Mouse (Mus musculus) granulocyte monocyte progenitor cell, adult 5-6 weeks (primary cell): Measurements from ENCODE around the gene Adra2b. TPM values are rescaled to one million over a fixed set of nuclear protein-coding genes. Genes with fewer than 3 reads are reported as not detected.

Experiments
- ATAC-seq: replicated peaks from 2 replicates; pipeline ENCODE4 v1.8.0; 2016; ENCODE audit warnings: mild to moderate bottlenecking, moderate TSS enrichment, inconsistent platforms; ENCODE audit not compliant: poor library complexity, severe bottlenecking
- total RNA-seq, 2 experiments: library from RNA; stranded (forward) in 1 of 2; stranded (reverse) in 1 of 2; fragments of 200-712, 200-1000 nt in 1 of 2; fragments of >200 nt in 1 of 2; fragmentation: Nextera tagmentation in 1 of 2; gene quantifications; 2 replicates each; pipeline ENCODE4 v1.2.3; 2014 to 2017

Adra2b gene
- total RNA-seq (2014; fragmentation: Nextera tagmentation) (not detected in 2 replicates), total RNA-seq (2017) (not detected in 2 replicates)

- ATAC-seq = peak; percentile 92
Measured at GRCm38 (mm10) chr2:127362459-127363281, at the start of gene Adra2b. Gene Adra2b (plus strand): TSS chr2:127363208.

- ATAC-seq = no peak
Measured at GRCm38 (mm10) chr2:127313878-127314277, 49.1 kb upstream of the Adra2b start.

GRCm38 (mm10) chr2:127314467-127315154, 48.4 kb upstream of the Adra2b start:
- peak; percentile 71 for ATAC-seq

GRCm38 (mm10) chr2:127315155-127315470, 47.9 kb upstream of the Adra2b start:
- ATAC-seq = no peak

GRCm38 (mm10) chr2:127316431-127316830, 46.6 kb upstream of the Adra2b start:
- no peak for ATAC-seq

GRCm38 (mm10) chr2:127318136-127318535, 44.9 kb upstream of the Adra2b start:
- no peak for ATAC-seq

- ATAC-seq = no peak
Measured at GRCm38 (mm10) chr2:127319071-127319470, 43.9 kb upstream of the Adra2b start.

GRCm38 (mm10) chr2:127322671-127323285, 40.2 kb upstream of the Adra2b start:
- ATAC-seq = peak; percentile 64

GRCm38 (mm10) chr2:127323667-127324066, 39.3 kb upstream of the Adra2b start:
- ATAC-seq = no peak

GRCm38 (mm10) chr2:127324456-127324855, 38.6 kb upstream of the Adra2b start:
- ATAC-seq = no peak

- ATAC-seq = peak; percentile 88
Measured at GRCm38 (mm10) chr2:127328090-127328851, 34.7 kb upstream of the Adra2b start.

GRCm38 (mm10) chr2:127332807-127333570, 30.0 kb upstream of the Adra2b start:
- ATAC-seq = no peak

- no peak for ATAC-seq
Measured at GRCm38 (mm10) chr2:127333945-127334603, 28.9 kb upstream of the Adra2b start.

- peak; percentile 20 for ATAC-seq
Measured at GRCm38 (mm10) chr2:127335078-127335541, 27.9 kb upstream of the Adra2b start.

GRCm38 (mm10) chr2:127335767-127336496, 27.1 kb upstream of the Adra2b start, which contains the start of gene Dusp2:
Gene Dusp2 (plus strand): TSS chr2:127336159.
- ATAC-seq = peak; percentile 63

GRCm38 (mm10) chr2:127336497-127336832, 26.5 kb upstream of the Adra2b start:
- ATAC-seq = no peak

GRCm38 (mm10) chr2:127336885-127337284, 26.1 kb upstream of the Adra2b start:
- ATAC-seq = no peak

- peak; percentile 19 for ATAC-seq
Measured at GRCm38 (mm10) chr2:127337531-127337930, 25.5 kb upstream of the Adra2b start.
